Mouse (Mus musculus) myocyte (in vitro differentiated cells): ENCODE data around the gene Mrpl49. TPM values are rescaled to one million over a fixed set of nuclear protein-coding genes. Genes with fewer than 3 reads are reported as not detected.

Source experiments
- H3K27me3 ChIP-seq: one replicate; pipeline ENCODE4 v1.6.1; 2011; ENCODE audit not compliant: control insufficient read depth, insufficient read depth, insufficient read length
- H3K36me3 ChIP-seq: one replicate; pipeline ENCODE4 v1.6.1; 2011; ENCODE audit not compliant: control insufficient read depth, insufficient read depth
- H3K4me2 ChIP-seq: one replicate; pipeline ENCODE4 v1.6.1; 2011; ENCODE audit warnings: low read depth, control low read depth
- H3K4me3 ChIP-seq: one replicate; pipeline ENCODE4 v1.5.1; 2011; ENCODE audit warnings: mild to moderate bottlenecking, control low read depth, moderate library complexity
- H3K79me2 ChIP-seq: one replicate; pipeline ENCODE4 v1.6.1; 2011; ENCODE audit not compliant: control insufficient read depth, insufficient read depth
- H3ac ChIP-seq: one replicate; pipeline ENCODE4 v1.6.1; 2011; ENCODE audit not compliant: control insufficient read depth, insufficient read length
- CEBPB ChIP-seq: IDR thresholded peaks from 2 replicates; pipeline ENCODE4 v1.6.1; 2011; ENCODE audit warnings: mild to moderate bottlenecking, moderate library complexity; ENCODE audit not compliant: poor library complexity, insufficient read depth, severe bottlenecking
- E2F4 ChIP-seq: IDR thresholded peaks from one replicate; pipeline ENCODE4 v1.6.1; 2011; ENCODE audit warnings: mild to moderate bottlenecking, control low read depth, moderate library complexity; ENCODE audit not compliant: insufficient read depth
- MAX ChIP-seq: IDR thresholded peaks from one replicate; pipeline ENCODE4 v1.6.1; 2011; ENCODE audit warnings: low read depth, mild to moderate bottlenecking, control low read depth
- MYOD1 ChIP-seq, 3 experiments: IDR thresholded peaks; one replicate each; pipeline ENCODE4 v1.6.1; 2011; ENCODE audit warnings: control low read depth in 2 of 3, low read depth in 2 of 3, mild to moderate bottlenecking in 2 of 3, moderate library complexity in 1 of 3; ENCODE audit not compliant: insufficient read length in 2 of 3, control insufficient read depth in 1 of 3
- MYOG ChIP-seq, 3 experiments: IDR thresholded peaks; one replicate each; pipeline ENCODE4 v1.6.1; 2011; ENCODE audit warnings: control low read depth in 2 of 3, low read depth in 2 of 3, mild to moderate bottlenecking in 2 of 3; ENCODE audit not compliant: insufficient read length in 2 of 3, control insufficient read depth in 1 of 3, insufficient read depth in 1 of 3
- POLR2A ChIP-seq: IDR thresholded peaks from one replicate; pipeline ENCODE4 v1.6.1; 2011; ENCODE audit warnings: low read depth, mild to moderate bottlenecking, control low read depth, moderate library complexity; ENCODE audit not compliant: insufficient read length
- POLR2AphosphoS2 ChIP-seq: IDR thresholded peaks from one replicate; pipeline ENCODE4 v1.6.1; 2011; ENCODE audit warnings: low read depth, control low read depth; ENCODE audit not compliant: insufficient read length
- REST ChIP-seq: IDR thresholded peaks from one replicate; pipeline ENCODE4 v1.6.1; 2011; ENCODE audit warnings: mild to moderate bottlenecking, control low read depth, moderate library complexity; ENCODE audit not compliant: insufficient read depth, insufficient read length
- SRF ChIP-seq: IDR thresholded peaks from one replicate; pipeline ENCODE4 v1.6.1; 2011; ENCODE audit warnings: low read depth; ENCODE audit not compliant: control insufficient read depth, insufficient read length
- TCF12 ChIP-seq: IDR thresholded peaks from one replicate; pipeline ENCODE4 v1.6.1; 2011; ENCODE audit warnings: mild to moderate bottlenecking, control low read depth; ENCODE audit not compliant: poor library complexity, insufficient read depth, severe bottlenecking
- TCF3 ChIP-seq: IDR thresholded peaks from one replicate; pipeline ENCODE4 v1.6.1; 2011; ENCODE audit warnings: low read depth, control low read depth; ENCODE audit not compliant: insufficient read length
- USF1 ChIP-seq: IDR thresholded peaks from one replicate; pipeline ENCODE4 v1.6.1; 2011; ENCODE audit warnings: low read depth, mild to moderate bottlenecking, control low read depth, moderate library complexity
- polyA plus RNA-seq: library from polyadenylated mRNA; unstranded; fragments of >200 nt; fragmentation: generic; extraction: Trizol; gene quantifications from one replicate; pipeline ENCODE4 v1.2.1, GENCODE M21; 2012; ENCODE audit warnings: missing spikeins

The Mrpl49 gene
- 43.0 TPM for polyA plus RNA-seq

DNA sequence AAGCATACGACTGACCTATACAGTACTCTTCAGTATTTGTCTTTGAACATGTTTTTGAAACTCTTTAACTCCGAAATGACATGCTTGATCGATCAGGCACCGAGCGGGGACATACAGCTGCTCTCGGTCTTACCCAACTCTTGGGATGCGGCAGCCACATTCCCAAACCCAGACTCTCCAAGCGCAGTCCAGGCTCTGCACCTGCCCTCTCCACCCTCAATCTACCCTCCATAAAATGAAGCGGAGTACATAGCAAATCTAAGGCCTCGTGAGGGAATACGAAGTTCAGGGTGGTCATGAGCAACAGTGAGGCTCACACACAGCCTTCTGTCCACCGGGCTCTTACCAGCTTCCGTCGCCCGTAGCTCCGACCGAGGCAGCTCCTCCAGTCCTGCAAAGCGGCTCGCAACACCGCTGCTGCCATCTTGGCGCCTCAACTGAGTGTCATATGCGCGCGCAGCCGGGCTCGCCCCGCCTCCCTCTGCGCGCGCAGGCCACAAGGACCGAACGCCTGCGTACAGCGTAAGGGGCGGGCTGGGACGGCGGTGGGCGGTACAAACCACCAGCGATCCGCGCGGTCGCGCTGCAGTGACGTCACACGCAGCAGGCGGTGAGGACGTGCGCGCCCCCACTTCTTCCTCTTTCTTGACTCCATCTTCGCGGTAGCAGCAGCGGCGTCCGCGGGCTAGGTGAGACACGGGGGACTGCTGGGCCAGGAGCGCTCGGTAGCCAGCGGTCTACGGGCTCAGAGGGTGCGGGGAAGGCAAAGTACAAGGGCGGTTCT lies at the start of gene Mrpl49, which contains the start of gene Fau:
Mrpl49 (minus strand) TSS at position 473 of the 784 bp plus-strand sequence.
Fau (plus strand) TSS at position 532 of the 784 bp plus-strand sequence.
- Histone ChIP-seq H3K27me3 (no peaks in the 10 kb centered on the region), H3K36me3 (peaks cover 27% of the 10 kb centered on the region), H3K4me2 (peak within 1 kb of the TSS; percentile 98), H3K4me3 (peak within 1 kb of the TSS; percentile 96), H3K79me2 (peaks cover 55% of the 10 kb centered on the region), H3ac (peak within 1 kb of the TSS; percentile 43)
- TF ChIP-seq MAX (no peak), SRF (peak; percentile 86), MYOD1 (IDR thresholded peaks at IDR 0.05; ENCODE audit: control insufficient read depth in 1 of 3, insufficient read length in 2 of 3, low read depth in 2 of 3) (peak in 1 of 3 experiments; percentile 46), TCF3 (no peak), CEBPB (no peak), POLR2AphosphoS2 (peak; percentile 91), MYOG (IDR thresholded peaks at IDR 0.05; ENCODE audit: control insufficient read depth in 1 of 3, insufficient read depth in 1 of 3, insufficient read length in 2 of 3, low read depth in 2 of 3) (peak in 2 of 3 experiments; percentile 28 to 53), E2F4 (no peak), REST (peak; percentile 29), TCF12 (no peak), POLR2A (peak; percentile 85), USF1 (no peak)

DNA sequence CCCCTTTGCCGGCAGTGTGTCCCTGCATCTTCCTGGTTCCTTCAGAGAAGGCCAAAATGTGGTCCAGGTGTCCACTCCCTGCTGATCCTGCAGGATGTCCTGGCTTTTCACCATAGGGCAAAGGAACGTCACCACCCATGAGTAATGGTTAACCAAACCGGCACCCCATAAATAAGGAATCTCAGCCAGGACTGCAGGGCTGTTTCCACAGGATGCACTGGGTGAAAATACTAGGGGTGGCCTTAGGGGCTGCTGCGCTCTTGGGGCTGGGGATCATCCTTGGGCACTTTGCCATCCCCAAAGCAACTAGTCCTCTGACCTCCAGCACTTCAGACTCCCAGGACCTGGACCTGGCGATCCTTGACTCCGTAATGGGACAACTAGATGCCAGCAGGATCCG lies 48.0 kb upstream of the Mrpl49 start, which contains the start of gene Naaladl1:
Naaladl1 (plus strand) TSS at position 197 of the 400 bp plus-strand sequence.
- no peak within 1 kb of the TSS for H3K4me2 ChIP-seq
- H3K36me3 ChIP-seq = no peaks in the 10 kb centered on the region
- no peaks in the 10 kb centered on the region for H3K27me3 ChIP-seq
- TF ChIP-seq TCF3 = no peak
- no peak for TF ChIP-seq POLR2AphosphoS2
- TF ChIP-seq USF1 = no peak
- no peak for TF ChIP-seq MAX
- no peak for TF ChIP-seq MYOD1 (IDR thresholded peaks at IDR 0.05; ENCODE audit: control insufficient read depth in 1 of 3, insufficient read length in 2 of 3, low read depth in 2 of 3)
- TF ChIP-seq REST = no peak
- no peak for TF ChIP-seq CEBPB
- no peak for TF ChIP-seq POLR2A
- no peak for TF ChIP-seq MYOG (IDR thresholded peaks at IDR 0.05; ENCODE audit: control insufficient read depth in 1 of 3, insufficient read depth in 1 of 3, insufficient read length in 2 of 3, low read depth in 2 of 3)
- TF ChIP-seq SRF = no peak
- no peak for TF ChIP-seq E2F4
- no peak for TF ChIP-seq TCF12
- H3K79me2 ChIP-seq = no peaks in the 10 kb centered on the region
- no peak within 1 kb of the TSS for H3ac ChIP-seq
- H3K4me3 ChIP-seq = no peak within 1 kb of the TSS

DNA sequence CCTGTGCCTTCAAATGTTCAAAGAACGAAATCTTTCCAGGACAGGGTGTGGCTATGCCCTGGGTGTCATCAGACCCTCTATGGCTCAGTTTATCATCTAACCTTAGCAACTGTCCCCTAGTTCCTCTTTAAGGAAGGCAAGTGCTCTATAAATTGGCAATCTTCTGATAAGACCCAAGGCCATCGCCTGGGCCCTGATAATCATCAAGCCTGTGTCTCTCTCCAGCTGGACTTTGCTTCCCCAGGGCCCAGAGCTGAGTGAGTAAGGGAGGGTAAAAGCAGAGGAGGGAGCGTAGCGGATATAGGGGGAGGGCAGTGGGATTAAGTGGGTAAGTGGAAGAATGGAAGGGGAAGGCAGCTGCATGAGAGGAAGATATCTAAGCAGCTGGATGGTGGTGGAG lies 46.9 kb upstream of the Mrpl49 start:
- H3K27me3 ChIP-seq = no peaks in the 10 kb centered on the region
- TF ChIP-seq REST (no peak), TCF12 (no peak), MYOG (IDR thresholded peaks at IDR 0.05; ENCODE audit: control insufficient read depth in 1 of 3, insufficient read depth in 1 of 3, insufficient read length in 2 of 3, low read depth in 2 of 3) (no peak)
- H3K4me3 ChIP-seq = no peak overlapping the region
- H3K79me2 ChIP-seq = no peaks in the 10 kb centered on the region
- H3ac ChIP-seq = no peak overlapping the region
- no peak overlapping the region for H3K4me2 ChIP-seq
- no peaks in the 10 kb centered on the region for H3K36me3 ChIP-seq

DNA sequence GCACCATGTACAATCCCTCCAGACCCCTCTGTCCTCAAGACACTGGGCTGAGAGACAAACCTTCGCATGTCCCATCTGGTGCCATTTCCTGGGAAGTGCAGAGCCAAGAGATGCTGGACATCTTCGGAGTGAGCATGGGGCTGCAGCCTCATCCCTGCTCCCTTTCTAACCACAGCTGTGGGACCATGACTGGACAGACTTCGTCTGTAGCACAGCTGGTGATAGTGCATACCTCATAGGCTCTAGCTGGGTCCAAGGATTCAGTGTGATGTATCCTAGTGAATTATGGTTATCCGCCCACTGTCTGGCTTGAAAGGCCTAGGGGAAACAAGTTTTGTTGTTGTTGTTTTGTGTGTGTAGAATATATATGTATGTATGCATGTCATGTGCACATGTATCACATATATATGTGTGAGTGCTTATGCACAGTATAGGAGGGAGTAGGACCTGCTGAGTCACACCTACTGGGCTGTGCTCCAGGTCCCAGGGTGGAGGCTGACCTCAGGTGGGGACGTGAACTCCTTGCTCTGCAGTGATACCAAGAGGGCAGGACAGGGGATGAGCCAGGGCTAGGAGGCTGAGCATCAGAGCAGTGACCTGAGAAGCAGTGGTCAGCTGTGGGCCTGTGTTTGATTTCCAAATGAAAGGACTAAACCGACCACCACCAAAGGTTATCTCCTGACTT lies 44.7 kb upstream of the Mrpl49 start:
- TF ChIP-seq TCF12 = no peak
- TF ChIP-seq E2F4 = no peak
- no peak for TF ChIP-seq USF1
- TF ChIP-seq SRF = no peak
- no peak for TF ChIP-seq CEBPB
- TF ChIP-seq TCF3 = no peak
- TF ChIP-seq MAX = no peak
- TF ChIP-seq MYOD1 (IDR thresholded peaks at IDR 0.05; ENCODE audit: control insufficient read depth in 1 of 3, insufficient read length in 2 of 3, low read depth in 2 of 3) = no peak
- no peak overlapping the region for H3ac ChIP-seq
- no peaks in the 10 kb centered on the region for H3K36me3 ChIP-seq

More for the DNA sequence above, 44.7 kb upstream of the Mrpl49 start:
- no peak overlapping the region for H3K4me2 ChIP-seq
- H3K79me2 ChIP-seq = no peaks in the 10 kb centered on the region
- no peak overlapping the region for H3K4me3 ChIP-seq
- H3K27me3 ChIP-seq = no peaks in the 10 kb centered on the region
